ENCODE assay signal across 17 mouse cellular contexts in the genomic region with DNA sequence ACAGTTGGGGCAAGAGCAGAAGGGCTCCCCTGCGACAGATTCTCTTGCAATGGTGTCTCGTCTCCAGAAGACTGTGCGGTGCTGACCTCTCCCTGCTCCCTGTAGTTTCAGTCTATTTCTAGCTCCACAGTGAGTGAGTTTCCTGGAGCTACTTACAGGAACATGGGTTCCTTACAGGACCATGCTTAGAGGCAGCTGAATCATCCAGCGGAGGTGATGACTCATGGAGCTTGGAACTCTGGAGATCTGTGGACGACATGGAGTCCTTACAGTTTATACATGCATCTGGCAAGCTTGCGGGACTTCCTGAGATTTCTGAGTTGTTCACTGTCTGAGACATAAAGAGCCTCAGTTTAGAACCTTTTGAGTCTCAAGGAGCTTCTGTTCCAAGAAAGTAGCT. TPM values are rescaled to one million over a fixed set of nuclear protein-coding genes. Genes with fewer than 3 reads are reported as not detected.
A peak's percentile ranks its signal among the peaks of the same experiment; 100 is the strongest.
DNase-seq lines count a peak whose midpoint lies in the region; ATAC-seq and TF ChIP-seq lines count a peak whose summit lies in the region.
"Had no signal": no experiment of that assay in that cellular context is flagged by ENCODE, and none has a peak within 500 bp of the region (broad histone marks: within the 10 kb centered on the region; RNA-seq: fewer than 3 reads in every experiment).

No protein-coding gene starts in this region.

- no peak overlapping the region for H3K4me3 ChIP-seq in lung, postnatal 0 days (ENCODE audit: low read depth, low read length)
- H3K4me3 ChIP-seq in heart, embryonic 16.5 days (ENCODE audit: low read length), result no peak overlapping the region
- H3K4me3 ChIP-seq: embryonic facial prominence, embryonic 13.5 days; forebrain, embryonic 12.5 days; gastrocnemius, adult 2 months; liver, embryonic 13.5 days; neural tube, embryonic 15.5 days had no signal

- CTCF ChIA-PET in Patski (lab: Charles Lee), result interaction anchor here (1.5 kb wide), 1 partner anchor 257 kb away, joined by 3 read pairs; no protein-coding TSS in a partner anchor

- no peaks in the 10 kb centered on the region for H3K36me3 ChIP-seq in lung, postnatal 0 days (ENCODE audit: insufficient read depth, low read length)
- no peaks in the 10 kb centered on the region for H3K36me3 ChIP-seq in heart, embryonic 16.5 days (ENCODE audit: control insufficient read depth, insufficient read depth)
- H3K36me3 ChIP-seq: embryonic facial prominence, embryonic 13.5 days; forebrain, embryonic 12.5 days; G1E; liver, embryonic 13.5 days; neural tube, embryonic 15.5 days had no signal

- no peak for TF ChIP-seq CTCF in lung, postnatal 0 days (IDR thresholded peaks at IDR 0.05)
- TF ChIP-seq CTCF in Patski (IDR thresholded peaks at IDR 0.05), result no peak

- 72% methylated on average over 6 of the region's 6 CpGs for WGBS in lung, postnatal 0 days
- WGBS in heart, embryonic 16.5 days, result 49% methylated on average over 6 of the region's 6 CpGs

- in situ Hi-C loops in Patski (cut with MboI; ENCODE audit: low pct_unique_long_range_greater_than_20kb), result no loop called here

- no peak overlapping the region for H3K9ac ChIP-seq in lung, postnatal 0 days (replicated peaks; ENCODE audit: low read depth)
- H3K9ac ChIP-seq in heart, embryonic 16.5 days (ENCODE audit: low read length), result no peak overlapping the region
- H3K9ac ChIP-seq: embryonic facial prominence, embryonic 13.5 days; forebrain, embryonic 12.5 days; liver, embryonic 13.5 days; neural tube, embryonic 15.5 days had no signal

- H3K9me3 ChIP-seq in lung, postnatal 0 days (ENCODE audit: low read length), result no peaks in the 10 kb centered on the region
- peaks cover 6% of the 10 kb centered on the region for H3K9me3 ChIP-seq in heart, embryonic 16.5 days (replicated peaks; ENCODE audit: control insufficient read depth, low read length)
- H3K9me3 ChIP-seq: embryonic facial prominence, embryonic 13.5 days; forebrain, embryonic 12.5 days; G1E; liver, embryonic 13.5 days; neural tube, embryonic 15.5 days had no signal

- no peaks in the 10 kb centered on the region for H3K4me1 ChIP-seq in lung, postnatal 0 days (ENCODE audit: insufficient read depth, low read depth, low read length)
- peaks cover 28% of the 10 kb centered on the region for H3K4me1 ChIP-seq in heart, embryonic 16.5 days (ENCODE audit: control insufficient read depth, insufficient read depth, low read length)
- H3K4me1 ChIP-seq: embryonic facial prominence, embryonic 13.5 days; forebrain, embryonic 12.5 days; liver, embryonic 13.5 days; neural tube, embryonic 15.5 days had no signal

- peak; percentile 29 for ATAC-seq in lung, postnatal 0 days
- peak; percentile 61 for ATAC-seq in Patski
- ATAC-seq in heart, embryonic 16.5 days (replicated peaks; ENCODE audit: extremely low read depth, insufficient read depth, low FRiP score), result peak; percentile 37; the same call in 1 of the 2 replicates
- ATAC-seq: inflammation-experienced regulatory T-cells, adult 6 months had no signal

- H3K4me2 ChIP-seq in lung, postnatal 0 days (replicated peaks; ENCODE audit: low read depth, low read length), result no peak overlapping the region
- no peak overlapping the region for H3K4me2 ChIP-seq in heart, embryonic 16.5 days (ENCODE audit: low read depth, low read length)
- H3K4me2 ChIP-seq: embryonic facial prominence, embryonic 13.5 days; forebrain, embryonic 12.5 days; liver, embryonic 13.5 days; neural tube, embryonic 15.5 days had no signal

- H3K27me3 ChIP-seq in lung, postnatal 0 days (replicated peaks; ENCODE audit: insufficient read depth, low read length), result no peaks in the 10 kb centered on the region
- no peaks in the 10 kb centered on the region for H3K27me3 ChIP-seq in Patski
- no peaks in the 10 kb centered on the region for H3K27me3 ChIP-seq in heart, embryonic 16.5 days (ENCODE audit: control insufficient read depth, insufficient read depth, low read length)
- H3K27me3 ChIP-seq: embryonic facial prominence, embryonic 13.5 days; forebrain, embryonic 12.5 days; liver, embryonic 13.5 days; neural tube, embryonic 15.5 days had no signal

- peak; percentile 7 to 30 for DNase-seq in adrenal gland, postnatal 36 days
- no peak for DNase-seq in adrenal gland, adult 18-20 months (ENCODE audit: low spot score in 2 of 2)
- peak; percentile 22 for DNase-seq in lung, postnatal 0 days (ENCODE audit: low spot score)
- no peak for DNase-seq in lung, postnatal 10 days
- peak; percentile 64 for DNase-seq in Patski (ENCODE audit: low read depth, low spot score)
- no peak for DNase-seq in ovary, postnatal 14 days (ENCODE audit: low spot score)
- no peak for DNase-seq in layer of hippocampus, adult 9-11 months
- DNase-seq: cerebellum, adult 18-20 months; gastrocnemius, adult 2 months; liver, embryonic 13.5 days; retina, postnatal 1 day had no signal

- TF ChIP-seq EP300 in lung, postnatal 0 days (IDR thresholded peaks at IDR 0.05), result no peak

- no peak overlapping the region for H3K27ac ChIP-seq in lung, postnatal 0 days (ENCODE audit: low read length)
- H3K27ac ChIP-seq in heart, embryonic 16.5 days (ENCODE audit: low read length), result peak overlapping the region; percentile 79
- H3K27ac ChIP-seq: embryonic facial prominence, embryonic 13.5 days; forebrain, embryonic 12.5 days; gastrocnemius, adult 2 months; liver, embryonic 13.5 days; neural tube, embryonic 15.5 days had no signal

- POLR2A ChIA-PET in Patski (lab: Charles Lee), result no interaction called here

RNA-seq across cellular contexts. Expression of gene Nt5e, which starts 50.0 kb away (rescaled TPM):
- 10 to 100 TPM; 13.3 to 14.3 TPM for total RNA-seq in adrenal gland, postnatal 36 days (2021)
- total RNA-seq in adrenal gland, adult 18-20 months (2021), result 1 to 10 TPM; 6.3 to 8.4 TPM
- polyA plus RNA-seq in lung, postnatal 0 days (2015; fragmentation: Nextera tagmentation; extraction: Ambion mirVana), result 5.3 and 5.8 TPM in 2 replicates
- 7.1 TPM for polyA plus RNA-seq in Patski (2021)
- polyA plus RNA-seq in heart, embryonic 16.5 days (2015; fragmentation: Nextera tagmentation; extraction: Ambion mirVana), result 4.6 and 5.8 TPM in 2 replicates
- polyA plus RNA-seq: G1E had no signal

Comparison
In these comparisons a context has a peak if more than half of its experiments do, and no peak if none do; other contexts are left out.
1. DNase-seq: peak in adrenal gland, postnatal 36 days (2 of 2), lung, postnatal 0 days (single experiment) and Patski (single experiment); none in adrenal gland, adult 18-20 months (0 of 2), lung, postnatal 10 days (single experiment), ovary, postnatal 14 days (single experiment) and layer of hippocampus, adult 9-11 months (single experiment).
2. Peak in every context shown above with its lines, with median percentiles within 50 percentile points of each other: ATAC-seq.